Mouse (Mus musculus): Measurements from ENCODE around the gene Hes7. TPM values are rescaled to one million over a fixed set of nuclear protein-coding genes. Genes with fewer than 3 reads are reported as not detected.

Hes7 gene
- 1 to 10 TPM in 1 of 2 experiments, under 1 TPM in 1; 0.79 to 1.3 TPM for total RNA-seq (2021)

GRCm38 (mm10) chr11:69120221-69121000, at the start of gene Hes7:
TSS of gene Hes7 (plus strand) at chr11:69120404.
- DNase-seq (ENCODE audit: low spot score in 2 of 2): no peak
- intact Hi-C loops (cut with DNase I): loop anchor here (5.0 kb wide), 1 partner anchor 33 kb away; the partner anchor contains the start of gene Vamp2

- peak; percentile 93 to 95 for DNase-seq (ENCODE audit: low spot score in 2 of 2)
- intact Hi-C loops (cut with DNase I): no loop called here
Measured at GRCm38 (mm10) chr11:69070590-69071222, 49.5 kb upstream of the Hes7 start, which contains the start of gene Tmem107. TSS of gene Tmem107 (plus strand) at chr11:69070806.

DNA sequence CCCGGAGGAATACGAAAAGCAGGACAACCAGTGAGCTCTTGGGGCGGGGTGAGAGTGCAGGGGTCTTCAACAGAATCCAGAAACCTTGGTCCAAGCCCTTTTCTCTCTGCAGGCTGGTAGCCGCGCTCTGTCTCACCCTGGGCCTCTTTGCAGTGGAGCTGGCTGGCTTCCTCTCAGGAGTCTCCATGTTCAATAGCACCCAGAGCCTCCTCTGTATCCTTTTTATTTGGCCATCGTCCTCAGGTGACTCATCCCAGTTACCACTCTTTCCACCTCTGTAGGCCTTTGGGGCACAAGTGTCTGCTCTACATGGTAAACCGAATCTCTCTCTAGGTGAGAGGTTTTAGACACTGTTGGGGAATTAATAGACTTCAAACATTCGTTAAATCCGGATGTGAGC, 48.9 kb upstream of the Hes7 start:
- intact Hi-C loops (cut with DNase I): no loop called here
- DNase-seq (ENCODE audit: low spot score in 2 of 2): no peak

GRCm38 (mm10) chr11:69072234-69072633, 48.0 kb upstream of the Hes7 start:
- intact Hi-C loops (cut with DNase I): loop anchor here (2.0 kb wide), 1 partner anchor 17 kb away; the partner anchor contains the start of gene Vamp2
- DNase-seq (ENCODE audit: low spot score in 2 of 2): no peak

- intact Hi-C loops (cut with DNase I): loop anchor here (2.0 kb wide), 1 partner anchor 16 kb away; the partner anchor contains the start of gene Vamp2
Measured at GRCm38 (mm10) chr11:69072666-69073064, 47.5 kb upstream of the Hes7 start.

GRCm38 (mm10) chr11:69073065-69073888, 46.9 kb upstream of the Hes7 start:
- intact Hi-C loops (cut with DNase I): loop anchor here (2.0 kb wide), 1 partner anchor 16 kb away; the partner anchor contains the start of gene Vamp2

More at GRCm38 (mm10) chr11:69072666-69073064, 47.5 kb upstream of the Hes7 start:
- no peak for DNase-seq (ENCODE audit: low spot score in 2 of 2)

GRCm38 (mm10) chr11:69073951-69074775, 46.0 kb upstream of the Hes7 start:
- DNase-seq (ENCODE audit: low spot score in 2 of 2): no peak
- intact Hi-C loops (cut with DNase I): loop anchor here (2.0 kb wide), 1 partner anchor 15 kb away; the partner anchor contains the start of gene Vamp2

More at GRCm38 (mm10) chr11:69073065-69073888, 46.9 kb upstream of the Hes7 start:
- peak; percentile 70 to 83 for DNase-seq (ENCODE audit: low spot score in 2 of 2)

DNA sequence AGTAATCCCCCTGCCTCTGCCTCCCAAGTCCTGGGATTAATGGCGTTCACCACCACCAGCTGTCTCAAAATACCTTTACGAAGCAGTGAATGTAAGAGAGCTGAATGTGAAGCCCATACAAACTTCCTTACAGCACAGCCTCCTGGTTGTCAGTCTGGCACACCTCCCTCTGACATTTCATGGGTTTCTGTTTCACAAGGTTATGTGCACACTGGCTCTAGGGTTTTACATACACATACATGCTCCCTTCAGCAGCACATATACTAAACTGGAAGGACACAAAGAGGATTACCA, 45.5 kb upstream of the Hes7 start:
- intact Hi-C loops (cut with DNase I): no loop called here
- DNase-seq (ENCODE audit: low spot score in 2 of 2): no peak

DNA sequence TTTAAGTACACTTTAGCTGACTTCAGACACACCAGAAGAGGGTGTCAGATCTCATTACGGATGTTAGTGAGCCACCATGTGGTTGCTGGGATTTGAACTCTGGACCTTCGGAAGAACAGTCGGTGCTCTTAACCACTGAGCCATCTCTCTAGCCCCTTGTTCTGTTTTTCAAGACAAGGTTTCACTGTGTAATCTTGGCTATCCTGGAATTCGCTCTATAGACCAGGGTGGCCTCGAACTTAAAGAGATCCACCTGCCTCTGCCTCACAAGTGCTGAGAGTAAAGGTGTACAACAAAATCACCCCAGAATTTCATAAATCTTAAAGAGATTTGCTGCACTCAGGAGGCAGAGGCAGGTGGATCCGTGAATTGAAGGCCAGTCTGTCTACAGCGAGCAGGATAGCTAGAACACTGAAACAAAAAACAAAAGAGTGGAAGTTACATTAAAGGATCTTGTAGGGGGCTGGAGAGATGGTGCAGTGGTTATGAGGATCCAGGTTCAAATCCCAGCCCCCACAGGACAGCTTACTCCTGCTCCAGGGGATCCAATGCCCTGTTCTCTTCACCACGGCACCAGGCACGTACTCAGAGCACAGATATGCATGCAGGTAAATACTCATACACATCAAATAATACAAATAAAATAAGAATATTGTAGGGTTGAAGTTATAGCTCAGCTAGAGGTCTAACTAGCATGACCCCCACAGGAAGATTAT, 44.3 kb upstream of the Hes7 start:
- intact Hi-C loops (cut with DNase I): no loop called here
- no peak for DNase-seq (ENCODE audit: low spot score in 2 of 2)

DNA sequence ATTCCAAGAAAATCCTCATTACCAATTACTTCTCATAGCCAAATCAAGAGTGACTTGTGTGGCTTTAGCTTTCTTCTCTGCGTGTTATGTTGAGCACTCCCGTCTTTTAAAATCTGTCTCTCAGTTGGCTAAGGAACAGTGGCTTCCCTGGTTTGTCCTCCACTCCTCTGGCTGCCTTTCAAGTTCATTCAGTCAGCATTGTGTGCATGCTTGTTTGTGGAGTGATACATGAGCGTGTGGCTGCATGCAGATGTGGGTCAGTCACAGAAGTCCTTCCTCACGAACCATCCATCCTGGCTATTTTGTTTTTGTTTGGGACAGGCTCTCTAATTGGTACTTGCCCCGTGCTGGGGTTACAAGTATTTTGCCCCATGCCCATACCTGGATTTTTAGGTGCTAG, 43.6 kb upstream of the Hes7 start:
- no peak for DNase-seq (ENCODE audit: low spot score in 2 of 2)
- intact Hi-C loops (cut with DNase I): no loop called here

DNA sequence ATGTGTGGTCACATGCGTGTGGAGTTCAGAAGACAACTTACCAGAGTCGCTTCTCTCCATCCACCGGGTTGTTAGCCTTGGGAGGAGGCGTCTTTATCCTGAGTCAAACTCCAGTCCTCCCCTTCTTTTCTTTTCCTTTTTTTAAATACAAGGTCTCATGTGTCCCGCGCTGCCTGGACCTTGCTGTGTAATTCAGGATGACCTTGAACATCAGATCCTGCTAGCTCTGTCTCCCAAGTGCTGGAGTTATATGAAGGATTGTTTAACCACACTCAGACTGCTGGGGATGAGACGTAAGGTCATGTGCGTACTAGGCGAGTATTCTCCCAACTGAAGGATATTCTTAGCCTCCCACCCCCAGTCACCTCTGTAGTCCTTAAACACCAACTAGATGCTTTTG, 42.9 kb upstream of the Hes7 start:
- DNase-seq (ENCODE audit: low spot score in 2 of 2): no peak

GRCm38 (mm10) chr11:69078041-69078440, 42.2 kb upstream of the Hes7 start:
- intact Hi-C loops (cut with DNase I): no loop called here
- no peak for DNase-seq (ENCODE audit: low spot score in 2 of 2)

More for the DNA sequence above, 42.9 kb upstream of the Hes7 start:
- intact Hi-C loops (cut with DNase I): no loop called here

GRCm38 (mm10) chr11:69078805-69079438, 41.3 kb upstream of the Hes7 start:
- DNase-seq (ENCODE audit: low spot score in 2 of 2): no peak
- intact Hi-C loops (cut with DNase I): no loop called here

GRCm38 (mm10) chr11:69080102-69080854, 39.9 kb upstream of the Hes7 start:
- intact Hi-C loops (cut with DNase I): no loop called here
- no peak for DNase-seq (ENCODE audit: low spot score in 2 of 2)

GRCm38 (mm10) chr11:69080855-69081222, 39.4 kb upstream of the Hes7 start:
- no peak for DNase-seq (ENCODE audit: low spot score in 2 of 2)
- intact Hi-C loops (cut with DNase I): no loop called here

- intact Hi-C loops (cut with DNase I): no loop called here
- no peak for DNase-seq (ENCODE audit: low spot score in 2 of 2)
Measured at GRCm38 (mm10) chr11:69081613-69082012, 38.6 kb upstream of the Hes7 start.

GRCm38 (mm10) chr11:69085608-69086007, 34.6 kb upstream of the Hes7 start:
- intact Hi-C loops (cut with DNase I): loop anchor here (5.0 kb wide), 1 partner anchor 37 kb away; the partner anchor contains the start of genes 9130213A22Rik and Hes7
- no peak for DNase-seq (ENCODE audit: low spot score in 2 of 2)
